Mouse (Mus musculus): ENCODE results near the gene Gpsm1. TPM values are rescaled to one million over a fixed set of nuclear protein-coding genes. Genes with fewer than 3 reads are reported as not detected.
"Not testable (repeated sequence)": the region's sequence is repeated elsewhere in the genome, so short reads cannot be mapped to it uniquely, and the experiment has no call there.

Gpsm1 gene
- polyA plus RNA-seq, 1 experiment = 20.5 TPM

DNA sequence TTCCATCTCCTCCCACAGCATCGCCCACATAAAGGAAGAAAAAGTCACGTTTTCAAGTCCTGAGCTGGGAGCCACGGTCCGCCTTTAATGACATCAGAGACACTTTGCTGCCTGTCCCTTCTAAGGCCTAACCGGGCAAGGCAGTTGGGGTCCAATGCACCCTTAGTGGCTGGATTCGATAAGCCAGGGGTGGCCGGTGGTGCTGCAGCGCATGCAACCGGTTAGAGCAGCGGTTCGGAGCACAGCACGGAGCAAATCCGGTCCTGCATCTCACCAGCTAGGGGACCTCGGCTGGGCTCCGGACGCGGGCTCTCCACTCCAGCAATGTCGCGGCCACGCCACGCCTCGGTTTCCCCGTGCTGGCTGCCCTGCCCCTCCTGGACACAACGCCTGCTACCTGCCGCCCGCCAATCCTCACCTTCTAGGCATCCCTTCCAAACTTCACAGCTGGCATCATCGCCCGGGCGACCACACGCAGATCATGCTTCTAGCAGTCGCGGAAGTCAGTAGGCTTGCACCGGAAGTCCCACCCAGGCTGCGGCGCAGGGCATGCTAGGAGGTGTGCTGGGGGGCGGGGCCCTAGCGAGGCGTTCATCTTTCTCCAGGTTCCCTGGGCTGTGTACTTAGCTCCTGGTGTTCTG is 64.9 kb downstream of the Gpsm1 start, which contains the start of gene Snapc4:
Snapc4 (minus strand) TSS at position 523 of the 641 bp plus-strand sequence.
- Histone ChIP-seq H3K4me1 (ENCODE audit: control insufficient read depth, insufficient read depth, low read length) (no peaks in the 10 kb centered on the region; the same call in 1 of the 2 replicates), H3K27ac (ENCODE audit: control insufficient read depth, insufficient read depth, low read depth, low read length) (peak within 1 kb of the TSS; percentile 81), H3K27me3 (ENCODE audit: control insufficient read depth, insufficient read depth, low read length) (no peaks in the 10 kb centered on the region), H3K36me3 (ENCODE audit: control insufficient read depth, insufficient read depth, low read length) (peaks cover 2% of the 10 kb centered on the region), H3K4me3 (ENCODE audit: control insufficient read depth, low read depth, low read length) (peak within 1 kb of the TSS; percentile 100)
- TF ChIP-seq CTCF (IDR thresholded peaks at IDR 0.05; ENCODE audit: control insufficient read depth, insufficient read depth, insufficient replicate concordance, low read depth, low read length) (no peak), POLR2A (IDR thresholded peaks at IDR 0.05; ENCODE audit: control insufficient read depth, low read depth, low read length) (peak; percentile 81)

DNA sequence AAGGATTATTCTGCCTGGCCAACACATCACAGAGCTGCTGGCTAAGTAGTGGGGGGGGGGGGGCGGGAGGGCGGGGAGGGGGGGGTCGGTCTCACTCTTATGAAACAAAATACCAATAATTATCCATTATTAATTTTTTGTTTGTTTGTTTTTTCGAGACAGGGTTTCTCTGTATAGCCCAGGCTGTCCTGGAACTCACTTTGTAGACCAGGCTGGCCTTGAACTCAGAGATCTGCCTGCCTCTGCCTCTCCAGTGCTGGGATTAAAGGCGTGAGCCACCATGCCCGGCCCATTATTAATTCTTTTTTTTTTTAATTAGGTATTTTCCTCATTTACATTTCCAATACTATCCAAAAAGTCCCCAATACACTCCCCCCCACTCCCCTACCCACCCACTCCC is 65.6 kb downstream of the Gpsm1 start:
- H3K27me3 ChIP-seq (ENCODE audit: control insufficient read depth, insufficient read depth, low read length); H3K36me3 ChIP-seq (ENCODE audit: control insufficient read depth, insufficient read depth, low read length); H3K4me1 ChIP-seq (ENCODE audit: control insufficient read depth, insufficient read depth, low read length): not testable (repeated sequence)
- peak overlapping the region; percentile 81 for H3K27ac ChIP-seq (ENCODE audit: control insufficient read depth, insufficient read depth, low read depth, low read length)
- H3K4me3 ChIP-seq (ENCODE audit: control insufficient read depth, low read depth, low read length) = peak overlapping the region; percentile 100

DNA sequence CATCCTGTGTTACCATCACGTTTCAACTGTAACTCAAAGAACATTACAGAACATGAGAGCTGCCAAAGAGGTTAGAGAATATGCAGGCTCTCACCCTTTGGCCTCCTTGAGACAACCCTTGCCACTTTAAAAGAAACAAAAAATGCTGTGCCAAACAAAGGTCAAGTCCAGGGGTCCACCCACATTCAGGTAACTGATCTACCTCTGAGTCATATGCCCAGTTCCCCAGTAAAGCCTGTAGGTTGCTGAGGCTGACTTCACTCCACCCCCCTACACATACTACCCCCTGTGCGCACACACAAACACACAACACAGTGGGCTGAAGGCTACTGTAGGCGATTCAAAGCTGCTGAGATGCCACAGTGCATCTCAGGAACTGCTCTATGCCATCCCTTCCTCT is 72.4 kb downstream of the Gpsm1 start:
- Histone ChIP-seq H3K27ac (ENCODE audit: control insufficient read depth, insufficient read depth, low read depth, low read length) (no peak overlapping the region), H3K4me3 (ENCODE audit: control insufficient read depth, low read depth, low read length) (peak overlapping the region; percentile 91), H3K4me1 (ENCODE audit: control insufficient read depth, insufficient read depth, low read length) (peaks cover 6% of the 10 kb centered on the region), H3K27me3 (ENCODE audit: control insufficient read depth, insufficient read depth, low read length) (no peaks in the 10 kb centered on the region), H3K36me3 (ENCODE audit: control insufficient read depth, insufficient read depth, low read length) (no peaks in the 10 kb centered on the region; the same call in none of the 2 replicates)
- no peak for TF ChIP-seq CTCF (IDR thresholded peaks at IDR 0.05; ENCODE audit: control insufficient read depth, insufficient read depth, insufficient replicate concordance, low read depth, low read length)
- no peak for TF ChIP-seq POLR2A (IDR thresholded peaks at IDR 0.05; ENCODE audit: control insufficient read depth, low read depth, low read length)

DNA sequence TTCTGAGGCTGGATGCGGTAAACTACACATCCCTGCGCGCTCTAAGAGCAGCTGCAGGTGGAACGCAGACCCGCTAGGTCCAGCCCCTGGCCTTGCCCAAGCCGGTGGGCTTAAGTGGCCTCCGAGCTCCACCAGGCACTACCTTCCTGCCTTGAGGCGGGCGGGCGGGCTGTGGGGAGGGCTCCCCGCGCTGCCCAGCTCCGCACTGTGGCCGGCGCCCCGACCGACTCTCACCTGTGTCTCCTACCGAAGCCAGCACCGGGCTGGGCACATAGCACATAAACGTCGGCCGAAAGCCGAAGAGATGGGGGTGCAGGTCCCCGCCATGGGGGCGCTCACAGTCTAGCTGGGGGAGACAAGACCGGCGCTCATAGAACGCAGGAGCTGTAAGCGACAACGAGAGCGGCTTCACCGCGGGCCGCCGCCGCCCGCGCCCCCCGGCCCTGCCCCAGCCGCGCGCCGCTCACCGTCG is 73.4 kb downstream of the Gpsm1 start:
- TF ChIP-seq CTCF (IDR thresholded peaks at IDR 0.05; ENCODE audit: control insufficient read depth, insufficient read depth, insufficient replicate concordance, low read depth, low read length) = no peak
- TF ChIP-seq POLR2A (IDR thresholded peaks at IDR 0.05; ENCODE audit: control insufficient read depth, low read depth, low read length) = no peak

DNA sequence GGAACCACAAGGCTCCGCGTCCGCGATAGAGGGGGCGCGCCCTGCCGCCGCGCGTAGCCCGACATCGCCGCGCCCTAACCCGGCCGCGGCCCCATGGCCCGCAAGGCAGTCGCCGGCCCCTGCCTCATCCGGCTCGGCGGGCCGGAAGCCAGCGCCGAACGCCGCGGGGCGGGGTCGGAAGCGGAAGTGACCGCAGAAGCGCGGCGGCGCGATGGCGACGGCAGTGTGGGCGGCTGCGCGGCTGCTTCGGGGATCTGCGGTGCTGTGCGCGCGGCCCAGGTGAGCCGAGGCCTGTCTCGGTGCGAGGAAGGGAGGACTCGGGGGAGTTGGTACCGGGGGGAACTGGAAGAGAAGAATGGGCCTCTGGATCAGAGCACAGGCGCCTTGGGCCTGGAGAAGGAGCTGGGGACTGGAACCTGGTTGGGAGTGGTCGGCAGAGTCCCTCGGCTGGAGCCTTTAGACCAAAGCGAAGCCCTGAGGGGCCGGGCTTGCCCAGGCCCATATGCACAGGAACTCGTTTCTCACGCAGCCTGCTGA is 73.9 kb downstream of the Gpsm1 start, which contains the start of the genes Entr1 and Pmpca:
Entr1 (minus strand) TSS at position 163 of the 537 bp plus-strand sequence.
Pmpca (plus strand) TSS at position 186 of the 537 bp plus-strand sequence.
- Histone ChIP-seq H3K4me1 (ENCODE audit: control insufficient read depth, insufficient read depth, low read length) (peaks cover 6% of the 10 kb centered on the region), H3K36me3 (ENCODE audit: control insufficient read depth, insufficient read depth, low read length) (no peaks in the 10 kb centered on the region; the same call in none of the 2 replicates), H3K4me3 (ENCODE audit: control insufficient read depth, low read depth, low read length) (peak within 1 kb of the TSS; percentile 91), H3K27ac (ENCODE audit: control insufficient read depth, insufficient read depth, low read depth, low read length) (peak within 1 kb of the TSS; percentile 85), H3K27me3 (ENCODE audit: control insufficient read depth, insufficient read depth, low read length) (no peaks in the 10 kb centered on the region)
- TF ChIP-seq POLR2A (IDR thresholded peaks at IDR 0.05; ENCODE audit: control insufficient read depth, low read depth, low read length) (peak; percentile 97), CTCF (IDR thresholded peaks at IDR 0.05; ENCODE audit: control insufficient read depth, insufficient read depth, insufficient replicate concordance, low read depth, low read length) (no peak)

More for the DNA sequence above, 73.4 kb downstream of the Gpsm1 start:
- peak overlapping the region; percentile 91 for H3K4me3 ChIP-seq (ENCODE audit: control insufficient read depth, low read depth, low read length)
- H3K27ac ChIP-seq (ENCODE audit: control insufficient read depth, insufficient read depth, low read depth, low read length) = peak overlapping the region; percentile 85
- H3K27me3 ChIP-seq (ENCODE audit: control insufficient read depth, insufficient read depth, low read length) = no peaks in the 10 kb centered on the region
- H3K4me1 ChIP-seq (ENCODE audit: control insufficient read depth, insufficient read depth, low read length) = peaks cover 6% of the 10 kb centered on the region
- no peaks in the 10 kb centered on the region; the same call in none of the 2 replicates for H3K36me3 ChIP-seq (ENCODE audit: control insufficient read depth, insufficient read depth, low read length)

DNA sequence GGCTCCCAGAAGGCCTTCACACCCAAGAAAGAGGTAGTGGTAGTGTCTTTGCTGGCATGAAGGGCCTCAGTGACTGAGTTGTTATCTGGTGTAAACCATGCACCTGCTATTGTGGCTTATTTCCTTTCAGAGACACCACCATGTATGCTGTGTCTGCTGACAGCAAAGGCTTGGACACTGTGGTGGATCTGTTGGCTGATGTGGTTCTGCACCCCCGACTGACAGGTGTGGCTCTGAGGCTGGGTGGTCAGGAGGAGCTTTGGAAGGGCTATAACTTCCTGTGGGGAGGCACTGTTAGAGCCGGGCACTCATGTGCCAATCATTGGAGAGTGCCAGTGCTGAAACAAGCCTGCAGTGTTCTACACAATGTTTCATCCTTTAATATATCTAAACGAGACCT is 75.6 kb downstream of the Gpsm1 start:
- Histone ChIP-seq H3K36me3 (ENCODE audit: control insufficient read depth, insufficient read depth, low read length) (no peaks in the 10 kb centered on the region; the same call in none of the 2 replicates), H3K4me3 (ENCODE audit: control insufficient read depth, low read depth, low read length) (peak overlapping the region; percentile 48), H3K4me1 (ENCODE audit: control insufficient read depth, insufficient read depth, low read length) (peaks cover 6% of the 10 kb centered on the region), H3K27me3 (ENCODE audit: control insufficient read depth, insufficient read depth, low read length) (no peaks in the 10 kb centered on the region), H3K27ac (ENCODE audit: control insufficient read depth, insufficient read depth, low read depth, low read length) (no peak overlapping the region)
- no peak for TF ChIP-seq POLR2A (IDR thresholded peaks at IDR 0.05; ENCODE audit: control insufficient read depth, low read depth, low read length)
- TF ChIP-seq CTCF (IDR thresholded peaks at IDR 0.05; ENCODE audit: control insufficient read depth, insufficient read depth, insufficient replicate concordance, low read depth, low read length) = no peak

DNA sequence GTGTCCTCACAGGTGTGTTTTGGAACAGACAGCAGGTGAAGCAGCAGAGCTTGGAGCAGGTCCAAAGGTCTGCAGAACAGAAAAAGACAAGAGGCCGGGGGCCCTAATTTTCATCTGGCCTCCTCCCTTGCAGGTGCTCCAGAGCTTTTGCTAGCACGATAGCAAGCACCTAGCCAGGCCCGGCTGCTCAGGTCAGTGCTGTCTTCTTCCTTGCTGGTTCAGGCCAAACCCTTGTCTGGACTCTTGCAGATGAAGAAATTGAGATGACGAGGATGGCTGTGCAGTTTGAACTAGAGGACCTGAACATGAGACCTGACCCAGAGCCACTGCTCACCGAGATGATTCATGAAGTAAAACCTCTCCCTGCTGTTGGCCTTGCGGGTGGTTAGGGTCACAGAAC is 76.3 kb downstream of the Gpsm1 start:
- no peaks in the 10 kb centered on the region for H3K27me3 ChIP-seq (ENCODE audit: control insufficient read depth, insufficient read depth, low read length)
- no peak overlapping the region for H3K27ac ChIP-seq (ENCODE audit: control insufficient read depth, insufficient read depth, low read depth, low read length)
- peaks cover 6% of the 10 kb centered on the region for H3K4me1 ChIP-seq (ENCODE audit: control insufficient read depth, insufficient read depth, low read length)
- H3K36me3 ChIP-seq (ENCODE audit: control insufficient read depth, insufficient read depth, low read length) = no peaks in the 10 kb centered on the region; the same call in none of the 2 replicates
- no peak for TF ChIP-seq POLR2A (IDR thresholded peaks at IDR 0.05; ENCODE audit: control insufficient read depth, low read depth, low read length)
- no peak for TF ChIP-seq CTCF (IDR thresholded peaks at IDR 0.05; ENCODE audit: control insufficient read depth, insufficient read depth, insufficient replicate concordance, low read depth, low read length)
- H3K4me3 ChIP-seq (ENCODE audit: control insufficient read depth, low read depth, low read length) = no peak overlapping the region; the same call in 1 of the 2 replicates

Other genes starting within 250 kb of the Gpsm1 start
- 5.2 and 5.3 TPM in 2 replicates for gene Nacc2, start 192.3 kb upstream of the Gpsm1 start, polyA plus RNA-seq (2012; rRNA removed)
- 0.20 and 0.65 TPM in 2 replicates for gene Lhx3, start 107.2 kb upstream of the Gpsm1 start, polyA plus RNA-seq (2012; rRNA removed)
- 26.3 and 33.0 TPM in 2 replicates for gene Qsox2, start 78.0 kb upstream of the Gpsm1 start, polyA plus RNA-seq (2012; rRNA removed)
- 90.3 and 101 TPM in 2 replicates for gene Ccdc187, start 21.0 kb upstream of the Gpsm1 start, polyA plus RNA-seq (2012; rRNA removed)
- gene Dnlz, start 36.6 kb downstream of the Gpsm1 start, polyA plus RNA-seq (2012; rRNA removed) = 6.2 and 6.5 TPM in 2 replicates
- 0.75 and 1.9 TPM in 2 replicates for gene Card9, start 45.4 kb downstream of the Gpsm1 start, polyA plus RNA-seq (2012; rRNA removed)
- gene Snapc4, start 65.1 kb downstream of the Gpsm1 start, polyA plus RNA-seq (2012; rRNA removed) = 20.2 and 22.5 TPM in 2 replicates
- 388 and 401 TPM in 2 replicates for gene Entr1, start 73.8 kb downstream of the Gpsm1 start, polyA plus RNA-seq (2012; rRNA removed)
- gene Pmpca, start 73.8 kb downstream of the Gpsm1 start, polyA plus RNA-seq (2012; rRNA removed) = 65.5 and 74.1 TPM in 2 replicates
- gene Inpp5e, start 93.7 kb downstream of the Gpsm1 start, polyA plus RNA-seq (2012; rRNA removed) = 67.3 and 71.0 TPM in 2 replicates
- gene Sec16a, start 129.7 kb downstream of the Gpsm1 start, polyA plus RNA-seq (2012; rRNA removed) = 58.1 and 58.6 TPM in 2 replicates
- gene Notch1, start 201.1 kb downstream of the Gpsm1 start, polyA plus RNA-seq (2012; rRNA removed) = 3.0 TPM in 2 replicates

All from testis, adult 2 months (tissue).